Mouse (Mus musculus) heart, embryonic 10.5 days (tissue): Measurements from ENCODE around the gene Macf1. TPM values are rescaled to one million over a fixed set of nuclear protein-coding genes. Genes with fewer than 3 reads are reported as not detected.
"Not testable (repeated sequence)": the region's sequence is repeated elsewhere in the genome, so short reads cannot be mapped to it uniquely, and the experiment has no call there.

Experiments used
- DNase-seq: peaks from one replicate; pipeline ENCODE4 v3.0.0-alpha.2; 2017; ENCODE audit warnings: low spot score
- H3K27ac ChIP-seq: fragments of 300-500 bp; sonication (generic); 2 replicates; pipeline ENCODE4 v1.5.1; 2016; ENCODE audit warnings: mild to moderate bottlenecking
- H3K27me3 ChIP-seq: fragments of 300-500 bp; sonication (generic); 2 replicates; pipeline ENCODE4 v1.6.1; 2016; ENCODE audit warnings: mild to moderate bottlenecking; ENCODE audit not compliant: poor library complexity, insufficient read depth, severe bottlenecking
- H3K36me3 ChIP-seq: fragments of 300-500 bp; sonication (generic); 2 replicates; pipeline ENCODE4 v1.6.1; 2016; ENCODE audit warnings: mild to moderate bottlenecking, moderate library complexity
- H3K4me1 ChIP-seq: fragments of 300-500 bp; sonication (generic); 2 replicates; pipeline ENCODE4 v1.6.1; 2016; ENCODE audit warnings: mild to moderate bottlenecking
- H3K4me3 ChIP-seq: fragments of 300-500 bp; sonication (generic); 2 replicates; pipeline ENCODE4 v1.5.1; 2016; ENCODE audit warnings: mild to moderate bottlenecking, moderate library complexity
- H3K9me3 ChIP-seq: fragments of 300-500 bp; sonication (generic); 2 replicates; pipeline ENCODE4 v1.6.1; 2016; ENCODE audit warnings: mild to moderate bottlenecking, moderate library complexity
- WGBS: fragments of 180-500 bp; shearing (Covaris S2); methylation state at CpG from one replicate; pipeline ENCODE4 v1.1.7; 2016; 5-methylcytosine and 5-hydroxymethylcytosine counted together
- polyA plus RNA-seq: library from polyadenylated mRNA; unstranded; fragments of >200 nt; fragmentation: Nextera tagmentation; extraction: Ambion mirVana; gene quantifications from 2 replicates; pipeline ENCODE4 v1.2.1, GENCODE M21; 2016

Gene Macf1
- polyA plus RNA-seq, 1 experiment from 2014 or later = 57.4 TPM

- H3K27ac ChIP-seq = no peak overlapping the region
- peaks cover 3% of the 10 kb centered on the region; the same call in 1 of the 2 replicates for H3K4me1 ChIP-seq
- WGBS = 54% methylated on average over 2 of the region's 2 CpGs
- H3K36me3 ChIP-seq = peaks cover 4% of the 10 kb centered on the region; the same call in 1 of the 2 replicates
- H3K9me3 ChIP-seq = no peaks in the 10 kb centered on the region
- DNase-seq = no peak
- H3K4me3 ChIP-seq = no peak overlapping the region
- H3K27me3 ChIP-seq = no peaks in the 10 kb centered on the region
Measured at GRCm38 (mm10) chr4:123647109-123647508, 37.1 kb downstream of the Macf1 start.

- no peaks in the 10 kb centered on the region; the same call in 1 of the 2 replicates for H3K4me1 ChIP-seq
- H3K36me3 ChIP-seq = peaks cover 4% of the 10 kb centered on the region; the same call in 1 of the 2 replicates
- WGBS = 95% methylated on average over 3 of the region's 3 CpGs
- no peak overlapping the region for H3K4me3 ChIP-seq
- no peaks in the 10 kb centered on the region for H3K9me3 ChIP-seq
- H3K27ac ChIP-seq = no peak overlapping the region
- no peak for DNase-seq
- H3K27me3 ChIP-seq = no peaks in the 10 kb centered on the region
Measured at GRCm38 (mm10) chr4:123645246-123645845, 38.8 kb downstream of the Macf1 start.

DNA sequence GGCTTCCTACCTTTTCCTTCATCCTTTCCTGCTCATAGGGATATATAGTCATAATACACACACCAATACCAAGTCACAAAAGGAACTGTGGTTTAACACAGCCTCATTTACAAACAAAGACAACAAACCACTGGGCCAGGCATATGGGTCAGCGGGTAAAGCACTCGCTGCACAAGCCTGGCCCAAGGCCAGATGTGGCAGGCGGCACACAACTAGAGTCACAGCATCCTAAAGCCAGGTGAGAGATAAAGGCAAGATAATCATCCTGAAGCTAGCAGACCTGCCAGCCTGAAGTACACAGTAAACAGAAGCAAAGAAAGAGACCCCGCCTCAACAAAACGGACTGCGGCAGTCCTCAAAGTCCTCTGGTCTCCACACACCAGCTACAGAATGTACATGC is 40.6 kb downstream of the Macf1 start:
- Histone ChIP-seq H3K9me3 (no peaks in the 10 kb centered on the region), H3K36me3 (peaks cover 7% of the 10 kb centered on the region; the same call in 1 of the 2 replicates), H3K4me1 (no peaks in the 10 kb centered on the region; the same call in 1 of the 2 replicates), H3K27ac (no peak overlapping the region), H3K4me3 (no peak overlapping the region), H3K27me3 (no peaks in the 10 kb centered on the region)
- DNase-seq = no peak
- whole genome bisulfite sequencing = 90% methylated on average over 6 of the region's 6 CpGs

GRCm38 (mm10) chr4:123642877-123643276 is 41.3 kb downstream of the Macf1 start:
- no peak overlapping the region for H3K27ac ChIP-seq
- no peaks in the 10 kb centered on the region; the same call in 1 of the 2 replicates for H3K4me1 ChIP-seq
- DNase-seq = no peak
- peaks cover 12% of the 10 kb centered on the region for H3K36me3 ChIP-seq
- no peaks in the 10 kb centered on the region for H3K9me3 ChIP-seq
- WGBS = 79% methylated on average over 5 of the region's 5 CpGs
- no peak overlapping the region for H3K4me3 ChIP-seq
- H3K27me3 ChIP-seq = no peaks in the 10 kb centered on the region

DNA sequence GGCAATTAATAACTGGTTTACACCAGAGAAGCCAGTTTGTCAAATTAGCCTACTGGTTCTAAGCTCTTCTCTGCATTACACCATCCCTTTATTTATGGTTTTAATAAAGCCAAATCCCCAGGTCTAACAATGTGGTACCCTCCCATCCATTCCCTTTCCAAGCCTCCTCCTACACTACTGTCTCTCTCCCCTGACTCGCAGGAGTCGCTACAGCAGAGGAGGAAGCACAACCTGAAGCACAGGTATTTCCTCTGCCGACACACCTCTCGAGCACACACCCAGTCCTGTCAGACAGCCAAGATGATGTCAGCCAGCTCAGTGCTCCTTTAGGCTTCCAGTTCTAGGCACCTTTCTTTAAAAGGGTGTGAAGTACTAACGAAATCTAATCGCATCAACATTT is 47.0 kb downstream of the Macf1 start:
- Histone ChIP-seq H3K27ac (no peak overlapping the region), H3K9me3 (no peaks in the 10 kb centered on the region), H3K36me3 (peaks cover 8% of the 10 kb centered on the region; the same call in 1 of the 2 replicates), H3K27me3 (no peaks in the 10 kb centered on the region), H3K4me1 (peaks cover 16% of the 10 kb centered on the region), H3K4me3 (no peak overlapping the region)
- 88% methylated on average over 6 of the region's 6 CpGs for WGBS
- no peak for DNase-seq

GRCm38 (mm10) chr4:123635428-123635827 is 48.7 kb downstream of the Macf1 start:
- Histone ChIP-seq H3K4me1 (peaks cover 22% of the 10 kb centered on the region), H3K27me3 (no peaks in the 10 kb centered on the region), H3K4me3 (no peak overlapping the region), H3K9me3 (no peaks in the 10 kb centered on the region), H3K36me3 (peaks cover 8% of the 10 kb centered on the region; the same call in 1 of the 2 replicates), H3K27ac (no peak overlapping the region)
- DNase-seq = no peak
- 34% methylated on average over 1 of the region's 1 CpGs for WGBS

DNA sequence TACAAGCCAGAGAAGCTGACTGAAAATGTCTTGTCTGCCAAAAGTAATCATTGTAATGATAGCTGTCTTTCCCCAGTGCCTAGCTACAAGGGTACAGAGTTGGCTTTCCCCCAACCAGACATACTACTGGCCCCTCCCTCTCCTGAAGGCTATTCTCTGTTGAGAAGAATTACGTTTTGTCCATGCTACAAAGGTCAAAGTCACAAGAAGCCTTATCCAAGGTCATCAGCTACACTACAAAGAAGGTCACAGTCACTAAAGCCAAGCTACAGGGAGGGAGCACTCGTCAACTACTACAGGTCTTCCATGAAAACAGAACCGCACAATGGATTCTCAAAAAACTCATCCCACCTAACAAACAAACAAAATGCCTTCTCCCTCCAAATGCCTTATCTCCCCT is 49.7 kb downstream of the Macf1 start:
- Histone ChIP-seq H3K27ac (peak overlapping the region; percentile 65; the same call in 1 of the 2 replicates), H3K4me1 (peaks cover 22% of the 10 kb centered on the region), H3K36me3 (peaks cover 8% of the 10 kb centered on the region; the same call in 1 of the 2 replicates), H3K9me3 (no peaks in the 10 kb centered on the region), H3K4me3 (no peak overlapping the region), H3K27me3 (no peaks in the 10 kb centered on the region)
- WGBS = 66% methylated on average over 3 of the region's 3 CpGs
- DNase-seq = no peak

GRCm38 (mm10) chr4:123633874-123634273 is 50.3 kb downstream of the Macf1 start:
- Histone ChIP-seq H3K27ac (peak overlapping the region; percentile 65; the same call in 1 of the 2 replicates), H3K27me3 (no peaks in the 10 kb centered on the region), H3K4me1 (peaks cover 28% of the 10 kb centered on the region), H3K36me3 (peaks cover 8% of the 10 kb centered on the region; the same call in 1 of the 2 replicates), H3K4me3 (no peak overlapping the region), H3K9me3 (no peaks in the 10 kb centered on the region)
- 73% methylated on average over 4 of the region's 4 CpGs for WGBS
- DNase-seq = no peak

- no peaks in the 10 kb centered on the region for H3K27me3 ChIP-seq
- DNase-seq = peak; percentile 87
- H3K9me3 ChIP-seq = no peaks in the 10 kb centered on the region
- H3K4me3 ChIP-seq = no peak overlapping the region
- peaks cover 3% of the 10 kb centered on the region; the same call in 1 of the 2 replicates for H3K36me3 ChIP-seq
- peak overlapping the region; percentile 49 for H3K27ac ChIP-seq
- peaks cover 28% of the 10 kb centered on the region for H3K4me1 ChIP-seq
- WGBS = 8% methylated on average over 3 of the region's 3 CpGs
Measured at GRCm38 (mm10) chr4:123633370-123633769, 50.8 kb downstream of the Macf1 start.

DNA sequence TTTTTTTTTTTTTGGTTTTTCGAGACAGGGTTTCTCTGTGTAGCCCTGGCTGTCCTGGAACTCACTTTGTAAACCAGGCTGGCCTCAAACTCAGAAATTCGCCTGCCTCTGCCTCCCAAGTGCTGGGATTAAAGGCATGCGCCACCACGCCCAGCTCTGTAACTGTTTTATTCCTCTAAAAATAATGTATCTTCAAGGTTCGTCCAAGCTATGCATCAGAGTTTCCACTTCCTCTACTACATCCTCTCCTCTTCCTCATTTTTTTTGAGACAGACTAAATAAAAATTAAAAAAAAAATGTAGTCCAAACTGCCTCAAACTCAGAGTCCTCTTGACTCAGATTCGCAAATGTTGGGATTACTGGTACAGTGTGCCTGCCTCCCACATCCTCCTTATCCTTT is 52.0 kb downstream of the Macf1 start:
- WGBS = 84% methylated on average over 5 of the region's 6 CpGs
- H3K36me3 ChIP-seq, H3K27ac ChIP-seq: not testable (repeated sequence)

GRCm38 (mm10) chr4:123631654-123632053 is 52.5 kb downstream of the Macf1 start:
- no peaks in the 10 kb centered on the region for H3K36me3 ChIP-seq
- WGBS = 69% methylated on average over 3 of the region's 3 CpGs
- H3K4me3 ChIP-seq = no peak overlapping the region
- H3K27ac ChIP-seq = no peak overlapping the region
- H3K27me3 ChIP-seq = no peaks in the 10 kb centered on the region
- H3K9me3 ChIP-seq = no peaks in the 10 kb centered on the region
- peaks cover 31% of the 10 kb centered on the region for H3K4me1 ChIP-seq
- no peak for DNase-seq

More for the DNA sequence above, 52.0 kb downstream of the Macf1 start:
- not testable (repeated sequence) for H3K4me3 ChIP-seq, H3K27me3 ChIP-seq, DNase-seq, H3K9me3 ChIP-seq
- H3K4me1 ChIP-seq = peaks cover 31% of the 10 kb centered on the region

DNA sequence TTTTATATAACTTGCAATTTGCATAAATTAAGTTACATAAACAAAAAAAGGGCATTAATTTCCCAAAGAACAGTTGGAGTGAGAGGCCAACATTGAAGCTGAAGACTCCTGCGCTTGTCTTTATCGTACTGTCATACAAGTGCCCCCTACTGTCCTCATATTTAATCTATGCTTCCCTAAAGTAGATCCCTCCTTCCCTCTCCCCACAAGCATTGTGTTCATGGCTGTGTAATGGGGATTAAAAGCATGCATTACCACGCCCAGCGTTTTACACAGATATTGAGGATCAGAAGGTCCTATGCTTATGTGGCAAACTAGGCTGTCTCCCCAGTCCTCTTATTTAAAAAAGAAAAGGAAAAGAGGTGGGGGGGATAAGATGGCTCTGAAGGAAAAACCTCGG is 56.5 kb downstream of the Macf1 start:
- H3K27me3 ChIP-seq = no peaks in the 10 kb centered on the region
- no peak overlapping the region for H3K4me3 ChIP-seq
- no peaks in the 10 kb centered on the region for H3K36me3 ChIP-seq
- WGBS = 78% methylated on average over 5 of the region's 5 CpGs
- no peak for DNase-seq
- H3K9me3 ChIP-seq = no peaks in the 10 kb centered on the region
- H3K4me1 ChIP-seq = peaks cover 44% of the 10 kb centered on the region
- H3K27ac ChIP-seq = no peak overlapping the region

GRCm38 (mm10) chr4:123625332-123626072 is 58.7 kb downstream of the Macf1 start:
- no peak overlapping the region for H3K4me3 ChIP-seq
- WGBS = 70% methylated on average over 6 of the region's 6 CpGs
- peak overlapping the region; percentile 78 for H3K27ac ChIP-seq
- peaks cover 48% of the 10 kb centered on the region for H3K4me1 ChIP-seq
- DNase-seq = no peak
- no peaks in the 10 kb centered on the region for H3K27me3 ChIP-seq
- no peaks in the 10 kb centered on the region for H3K36me3 ChIP-seq
- no peaks in the 10 kb centered on the region for H3K9me3 ChIP-seq
